Mouse (Mus musculus) hindbrain, embryonic 11.5 days (tissue): ENCODE data around the gene Gm20708. TPM values are rescaled to one million over a fixed set of nuclear protein-coding genes. Genes with fewer than 3 reads are reported as not detected.
"Not testable (repeated sequence)": the region's sequence is repeated elsewhere in the genome, so short reads cannot be mapped to it uniquely, and the experiment has no call there.

Experiments
- ATAC-seq: fragments of 200-750 bp; cut with Nextera tagmentation; 2 replicates; pipeline ENCODE4 v1.8.0; 2017; ENCODE audit warnings: mild to moderate bottlenecking, moderate TSS enrichment, moderate library complexity; ENCODE audit not compliant: low FRiP score
- DNase-seq: peaks from one replicate; pipeline ENCODE4 v3.0.0-alpha.2; 2015; ENCODE audit warnings: low spot score
- H3K27ac ChIP-seq: fragments of 300-500 bp; sonication (generic); 2 replicates; pipeline ENCODE4 v1.5.1; 2014; ENCODE audit warnings: mild to moderate bottlenecking, low read depth, low read length
- H3K27me3 ChIP-seq: fragments of 300-500 bp; sonication (generic); 2 replicates; pipeline ENCODE4 v1.6.1; 2014; ENCODE audit warnings: mild to moderate bottlenecking, low read length, moderate library complexity, mixed read lengths; ENCODE audit not compliant: control insufficient read depth, insufficient read depth
- H3K36me3 ChIP-seq: fragments of 300-500 bp; sonication (generic); 2 replicates; pipeline ENCODE4 v1.6.1; 2014; ENCODE audit warnings: mild to moderate bottlenecking, low read length, moderate library complexity, mixed read lengths; ENCODE audit not compliant: control insufficient read depth, insufficient read depth
- H3K4me1 ChIP-seq: fragments of 300-500 bp; sonication (generic); replicated peaks from 2 replicates; pipeline ENCODE4 v1.6.1; 2014; ENCODE audit warnings: low read length, mixed read lengths; ENCODE audit not compliant: control insufficient read depth, insufficient read depth
- H3K4me2 ChIP-seq: fragments of 300-500 bp; sonication (generic); replicated peaks from 2 replicates; pipeline ENCODE4 v1.6.1; 2014; ENCODE audit warnings: mild to moderate bottlenecking, low read depth, low read length
- H3K4me3 ChIP-seq: fragments of 300-500 bp; sonication (generic); 2 replicates; pipeline ENCODE4 v1.5.1; 2014; ENCODE audit warnings: low read depth, low read length
- H3K9ac ChIP-seq: fragments of 300-500 bp; sonication (generic); 2 replicates; pipeline ENCODE4 v1.6.1; 2014; ENCODE audit warnings: low read depth, low read length
- H3K9me3 ChIP-seq: fragments of 300-500 bp; sonication (generic); 2 replicates; pipeline ENCODE4 v1.6.1; 2016; ENCODE audit warnings: low read length; ENCODE audit not compliant: control insufficient read depth
- whole genome bisulfite sequencing: fragments of 180-500 bp; shearing (Covaris S2); extraction: QIAGEN DNeasy Blood & Tissue Kit; methylation state at CpG from one replicate; pipeline ENCODE4 v1.1.7; 2014; 5-methylcytosine and 5-hydroxymethylcytosine counted together
- polyA plus RNA-seq: library from polyadenylated mRNA; unstranded; fragments of >200 nt; fragmentation: Nextera tagmentation; extraction: Ambion mirVana; gene quantifications from 2 replicates; pipeline ENCODE4 v1.2.1, GENCODE M21; 2014

Gene Gm20708
- polyA plus RNA-seq, 1 experiment from 2014 or later = 0.83 TPM

GRCm38 (mm10) chr11:117813867-117814266 is 4.4 kb downstream of the Gm20708 start:
- H3K36me3 ChIP-seq = no peaks in the 10 kb centered on the region; the same call in 1 of the 2 replicates
- no peak overlapping the region for H3K4me3 ChIP-seq
- H3K9ac ChIP-seq = no peak overlapping the region
- H3K27ac ChIP-seq = no peak overlapping the region
- no peaks in the 10 kb centered on the region for H3K9me3 ChIP-seq
- no peak for DNase-seq
- 92% methylated on average over 5 of the region's 5 CpGs for WGBS
- ATAC-seq = no peak
- H3K4me1 ChIP-seq = peaks cover 5% of the 10 kb centered on the region; the same call in 1 of the 2 replicates
- H3K27me3 ChIP-seq = peaks cover 5% of the 10 kb centered on the region; the same call in 1 of the 2 replicates
- H3K4me2 ChIP-seq = no peak overlapping the region

GRCm38 (mm10) chr11:117814704-117815366 is 5.4 kb downstream of the Gm20708 start:
- no peak overlapping the region for H3K4me2 ChIP-seq
- H3K4me3 ChIP-seq = no peak overlapping the region
- H3K27ac ChIP-seq = no peak overlapping the region
- WGBS = 96% methylated on average over 6 of the region's 6 CpGs
- no peaks in the 10 kb centered on the region for H3K9me3 ChIP-seq
- no peak overlapping the region for H3K9ac ChIP-seq
- H3K36me3 ChIP-seq = no peaks in the 10 kb centered on the region; the same call in 1 of the 2 replicates
- H3K4me1 ChIP-seq = peaks cover 2% of the 10 kb centered on the region; the same call in 1 of the 2 replicates
- DNase-seq (no peak), ATAC-seq (no peak)
- peaks cover 3% of the 10 kb centered on the region; the same call in 1 of the 2 replicates for H3K27me3 ChIP-seq

- not testable (repeated sequence) for H3K27me3 ChIP-seq, H3K4me3 ChIP-seq, H3K9me3 ChIP-seq, H3K4me1 ChIP-seq, DNase-seq, H3K36me3 ChIP-seq, H3K27ac ChIP-seq, H3K9ac ChIP-seq, H3K4me2 ChIP-seq, ATAC-seq
- WGBS = 90% methylated on average over 9 of the region's 9 CpGs
Measured at GRCm38 (mm10) chr11:117815850-117816249, 6.4 kb downstream of the Gm20708 start.

- no peaks in the 10 kb centered on the region; the same call in 1 of the 2 replicates for H3K36me3 ChIP-seq
- H3K9ac ChIP-seq = no peak overlapping the region
- H3K4me1 ChIP-seq = no peaks in the 10 kb centered on the region
- H3K4me2 ChIP-seq = no peak overlapping the region
- no peaks in the 10 kb centered on the region for H3K9me3 ChIP-seq
- H3K27ac ChIP-seq = no peak overlapping the region
- DNase-seq = no peak
- H3K4me3 ChIP-seq = no peak overlapping the region
- H3K27me3 ChIP-seq = no peaks in the 10 kb centered on the region
- no peak for ATAC-seq
- WGBS = 92% methylated on average over 12 of the region's 13 CpGs
Measured at GRCm38 (mm10) chr11:117816389-117816996, 7.0 kb downstream of the Gm20708 start.

- Histone ChIP-seq H3K4me3 (no peak overlapping the region), H3K9ac (no peak overlapping the region), H3K36me3 (no peaks in the 10 kb centered on the region; the same call in 1 of the 2 replicates), H3K27me3 (no peaks in the 10 kb centered on the region), H3K27ac (no peak overlapping the region), H3K9me3 (no peaks in the 10 kb centered on the region), H3K4me1 (no peaks in the 10 kb centered on the region), H3K4me2 (no peak overlapping the region)
- ATAC-seq (no peak), DNase-seq (no peak)
- WGBS = 78% methylated on average over 8 of the region's 8 CpGs
Measured at GRCm38 (mm10) chr11:117819095-117819494, 9.6 kb downstream of the Gm20708 start.

GRCm38 (mm10) chr11:117820173-117820572 is 10.7 kb downstream of the Gm20708 start:
- DNase-seq = no peak
- no peak for ATAC-seq
- Histone ChIP-seq H3K27ac (no peak overlapping the region), H3K9ac (no peak overlapping the region), H3K4me2 (no peak overlapping the region), H3K4me1 (peaks cover 2% of the 10 kb centered on the region; the same call in 1 of the 2 replicates), H3K27me3 (no peaks in the 10 kb centered on the region), H3K4me3 (no peak overlapping the region), H3K9me3 (no peaks in the 10 kb centered on the region), H3K36me3 (no peaks in the 10 kb centered on the region; the same call in 1 of the 2 replicates)
- 96% methylated on average over 7 of the region's 7 CpGs for whole genome bisulfite sequencing

- Histone ChIP-seq H3K4me1 (peaks cover 2% of the 10 kb centered on the region), H3K9me3 (no peaks in the 10 kb centered on the region), H3K27me3 (no peaks in the 10 kb centered on the region), H3K4me2 (no peak overlapping the region), H3K36me3 (no peaks in the 10 kb centered on the region; the same call in 1 of the 2 replicates), H3K27ac (no peak overlapping the region), H3K9ac (no peak overlapping the region), H3K4me3 (no peak overlapping the region)
- ATAC-seq = no peak
- 88% methylated on average over 9 of the region's 9 CpGs for WGBS
- DNase-seq = no peak
Measured at GRCm38 (mm10) chr11:117821868-117822267, 12.4 kb downstream of the Gm20708 start.

- H3K4me3 ChIP-seq = no peak overlapping the region
- H3K27ac ChIP-seq = no peak overlapping the region
- H3K36me3 ChIP-seq = no peaks in the 10 kb centered on the region; the same call in 1 of the 2 replicates
- no peak overlapping the region for H3K9ac ChIP-seq
- ATAC-seq = no peak
- no peaks in the 10 kb centered on the region for H3K27me3 ChIP-seq
- DNase-seq = no peak
- H3K9me3 ChIP-seq = no peaks in the 10 kb centered on the region
- peaks cover 2% of the 10 kb centered on the region for H3K4me1 ChIP-seq
- 91% methylated on average over 7 of the region's 7 CpGs for WGBS
- no peak overlapping the region for H3K4me2 ChIP-seq
Measured at GRCm38 (mm10) chr11:117822728-117823241, 13.3 kb downstream of the Gm20708 start.
